Mouse (Mus musculus) liver, adult (tissue): Measurements from ENCODE around the gene Mad2l1bp.
A peak's percentile ranks its signal among the peaks of the same experiment; 100 is the strongest.

Source experiments
- GATA4 ChIP-seq: IDR thresholded peaks from 2 replicates; pipeline ENCODE4 v1.6.1; 2014; ENCODE audit warnings: mild to moderate bottlenecking, low read length; ENCODE audit not compliant: insufficient replicate concordance

The Mad2l1bp gene

GRCm38 (mm10) chr17:46161710-46162109 is 8.4 kb upstream of the Mad2l1bp start:
- TF ChIP-seq GATA4 = no peak

- TF ChIP-seq GATA4 = no peak
Observed at GRCm38 (mm10) chr17:46161179-46161578, 7.8 kb upstream of the Mad2l1bp start.

GRCm38 (mm10) chr17:46160686-46161085 is 7.3 kb upstream of the Mad2l1bp start, which contains the start of gene Gtpbp2:
Gene Gtpbp2, plus strand, starts transcription at chr17:46161032.
- TF ChIP-seq GATA4 = peak; percentile 15; the same call in 1 of the 2 replicates

- TF ChIP-seq GATA4 = peak; percentile 26; the same call in 1 of the 2 replicates
Observed at GRCm38 (mm10) chr17:46160090-46160662, 6.8 kb upstream of the Mad2l1bp start.

GRCm38 (mm10) chr17:46159236-46159635 is 5.9 kb upstream of the Mad2l1bp start:
- no peak for TF ChIP-seq GATA4

- no peak for TF ChIP-seq GATA4
Observed at GRCm38 (mm10) chr17:46157131-46157530, 3.8 kb upstream of the Mad2l1bp start.

- no peak for TF ChIP-seq GATA4
Observed at GRCm38 (mm10) chr17:46156680-46157079, 3.3 kb upstream of the Mad2l1bp start.

- TF ChIP-seq GATA4 = no peak
Observed at GRCm38 (mm10) chr17:46154336-46154735, 983 bp upstream of the Mad2l1bp start.

GRCm38 (mm10) chr17:46143578-46144423 is 9.6 kb downstream of the Mad2l1bp start, which contains the start of gene Rsph9:
Gene Rsph9, minus strand, starts transcription at chr17:46144216.
- peak; percentile 20; the same call in 1 of the 2 replicates for TF ChIP-seq GATA4

GRCm38 (mm10) chr17:46139872-46140271 is 13.5 kb downstream of the Mad2l1bp start:
- no peak for TF ChIP-seq GATA4

GRCm38 (mm10) chr17:46138563-46139236 is 14.7 kb downstream of the Mad2l1bp start:
- no peak for TF ChIP-seq GATA4

GRCm38 (mm10) chr17:46132862-46133261 is 20.5 kb downstream of the Mad2l1bp start:
- no peak for TF ChIP-seq GATA4

GRCm38 (mm10) chr17:46132058-46132718 is 21.2 kb downstream of the Mad2l1bp start:
- no peak for TF ChIP-seq GATA4

- no peak for TF ChIP-seq GATA4
Observed at GRCm38 (mm10) chr17:46129741-46130498, 23.4 kb downstream of the Mad2l1bp start.

GRCm38 (mm10) chr17:46127814-46128493 is 25.4 kb downstream of the Mad2l1bp start:
- TF ChIP-seq GATA4 = no peak
